Mouse (Mus musculus) heart, embryonic 16.5 days (tissue): ENCODE results near the gene Gm10277. TPM values are rescaled to one million over a fixed set of nuclear protein-coding genes. Genes with fewer than 3 reads are reported as not detected.
"Not testable (repeated sequence)": the region's sequence is repeated elsewhere in the genome, so short reads cannot be mapped to it uniquely, and the experiment has no call there.

ENCODE experiments used
- ATAC-seq: fragments of 200-750 bp; cut with Nextera tagmentation; replicated peaks from 2 replicates; pipeline ENCODE4 v1.8.0; 2017; ENCODE audit warnings: moderate number of reproducible peaks; ENCODE audit not compliant: insufficient read depth, low FRiP score; ENCODE audit errors: extremely low read depth
- H3K27ac ChIP-seq: fragments of 300-500 bp; sonication (generic); 2 replicates; pipeline ENCODE4 v1.5.1; 2014; ENCODE audit warnings: mild to moderate bottlenecking, low read length, control low read depth, moderate library complexity
- H3K27me3 ChIP-seq: fragments of 300-500 bp; sonication (generic); 2 replicates; pipeline ENCODE4 v1.6.1; 2014; ENCODE audit warnings: low read length, mixed read lengths; ENCODE audit not compliant: control insufficient read depth, insufficient read depth
- H3K36me3 ChIP-seq: fragments of 300-500 bp; sonication (generic); 2 replicates; pipeline ENCODE4 v1.6.1; 2014; ENCODE audit not compliant: control insufficient read depth, insufficient read depth
- H3K4me1 ChIP-seq: fragments of 300-500 bp; sonication (generic); 2 replicates; pipeline ENCODE4 v1.6.1; 2014; ENCODE audit warnings: low read length, mixed read lengths; ENCODE audit not compliant: control insufficient read depth, insufficient read depth
- H3K4me2 ChIP-seq: fragments of 300-500 bp; sonication (generic); 2 replicates; pipeline ENCODE4 v1.6.1; 2014; ENCODE audit warnings: low read depth, mild to moderate bottlenecking, control low read depth, low read length
- H3K4me3 ChIP-seq: fragments of 300-500 bp; sonication (generic); 2 replicates; pipeline ENCODE4 v1.5.1; 2014; ENCODE audit warnings: mild to moderate bottlenecking, control low read depth, low read length
- H3K9ac ChIP-seq: fragments of 300-500 bp; sonication (generic); 2 replicates; pipeline ENCODE4 v1.6.1; 2014; ENCODE audit warnings: low read length, control low read depth
- H3K9me3 ChIP-seq: fragments of 300-500 bp; sonication (generic); replicated peaks from 2 replicates; pipeline ENCODE4 v1.6.1; 2016; ENCODE audit warnings: low read length; ENCODE audit not compliant: control insufficient read depth
- WGBS: fragments of 180-500 bp; shearing (Covaris S2); extraction: QIAGEN DNeasy Blood & Tissue Kit; methylation state at CpG from one replicate; pipeline ENCODE4 v1.1.7; 2014; 5-methylcytosine and 5-hydroxymethylcytosine counted together
- polyA plus RNA-seq: library from polyadenylated mRNA; unstranded; fragments of >200 nt; fragmentation: Nextera tagmentation; extraction: Ambion mirVana; gene quantifications from 2 replicates; pipeline ENCODE4 v1.2.1, GENCODE M21; 2015

Gm10277 gene
- polyA plus RNA-seq, 1 experiment from 2014 or later, result 1.3 TPM

GRCm38 (mm10) chr11:77753469-77753868 lies 34.1 kb downstream of the Gm10277 start:
- no peaks in the 10 kb centered on the region for H3K4me1 ChIP-seq
- no peak overlapping the region for H3K4me3 ChIP-seq
- WGBS, result 59% methylated on average over 3 of the region's 3 CpGs
- no peaks in the 10 kb centered on the region for H3K9me3 ChIP-seq
- no peak overlapping the region for H3K4me2 ChIP-seq
- no peaks in the 10 kb centered on the region for H3K27me3 ChIP-seq
- no peak overlapping the region for H3K27ac ChIP-seq
- ATAC-seq, result no peak
- no peaks in the 10 kb centered on the region for H3K36me3 ChIP-seq
- no peak overlapping the region for H3K9ac ChIP-seq

DNA sequence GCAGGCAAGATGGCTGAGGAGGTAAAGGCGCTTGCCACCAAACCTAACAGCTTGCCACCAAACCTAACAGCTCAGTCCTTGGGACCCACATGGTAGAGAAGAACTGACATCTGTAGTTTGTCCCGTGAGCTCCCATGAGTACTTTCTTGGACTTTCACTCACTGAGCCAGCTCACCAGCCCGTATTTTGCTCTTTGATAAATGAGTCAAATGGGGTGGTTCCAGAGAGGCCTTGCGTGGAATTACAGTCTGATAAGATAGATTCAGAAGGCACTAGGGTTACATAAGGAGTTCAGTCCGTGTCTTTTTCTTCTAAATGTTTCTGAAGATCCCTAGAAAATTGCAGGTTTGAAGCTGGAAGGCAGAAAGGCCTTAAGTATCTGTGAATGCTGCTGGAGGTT lies 35.0 kb downstream of the Gm10277 start:
- H3K36me3 ChIP-seq, result no peaks in the 10 kb centered on the region
- H3K27ac ChIP-seq, result no peak overlapping the region
- no peak overlapping the region for H3K4me2 ChIP-seq
- WGBS, result 60% methylated on average over 5 of the region's 5 CpGs
- no peaks in the 10 kb centered on the region for H3K27me3 ChIP-seq
- ATAC-seq, result no peak
- H3K9me3 ChIP-seq, result no peaks in the 10 kb centered on the region
- no peak overlapping the region for H3K9ac ChIP-seq
- no peak overlapping the region for H3K4me3 ChIP-seq
- H3K4me1 ChIP-seq, result no peaks in the 10 kb centered on the region

DNA sequence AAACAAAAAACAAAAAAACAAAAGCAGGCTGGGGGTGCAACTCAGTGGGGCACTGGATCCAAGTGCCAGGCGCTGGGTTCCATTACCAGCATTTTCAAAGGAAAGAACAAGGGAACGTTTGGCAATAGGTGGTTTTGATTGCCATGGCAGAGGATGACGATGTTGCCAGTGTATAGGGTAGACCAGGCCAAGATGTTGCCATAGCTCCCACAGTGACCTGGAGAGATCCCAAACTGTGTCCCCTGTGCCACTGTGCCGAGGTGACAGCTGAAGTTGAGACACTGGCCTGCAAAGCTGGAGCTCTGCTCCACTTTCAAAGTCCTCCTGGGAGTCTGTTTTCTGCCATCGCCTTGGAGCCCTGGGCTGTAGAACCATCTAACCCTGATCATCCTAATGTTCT lies 38.6 kb downstream of the Gm10277 start:
- Histone ChIP-seq H3K4me2 (no peak overlapping the region), H3K27me3 (no peaks in the 10 kb centered on the region), H3K36me3 (no peaks in the 10 kb centered on the region), H3K4me3 (no peak overlapping the region), H3K9ac (no peak overlapping the region), H3K4me1 (no peaks in the 10 kb centered on the region), H3K9me3 (no peaks in the 10 kb centered on the region), H3K27ac (no peak overlapping the region)
- ATAC-seq, result no peak
- whole genome bisulfite sequencing, result 79% methylated on average over 5 of the region's 5 CpGs

DNA sequence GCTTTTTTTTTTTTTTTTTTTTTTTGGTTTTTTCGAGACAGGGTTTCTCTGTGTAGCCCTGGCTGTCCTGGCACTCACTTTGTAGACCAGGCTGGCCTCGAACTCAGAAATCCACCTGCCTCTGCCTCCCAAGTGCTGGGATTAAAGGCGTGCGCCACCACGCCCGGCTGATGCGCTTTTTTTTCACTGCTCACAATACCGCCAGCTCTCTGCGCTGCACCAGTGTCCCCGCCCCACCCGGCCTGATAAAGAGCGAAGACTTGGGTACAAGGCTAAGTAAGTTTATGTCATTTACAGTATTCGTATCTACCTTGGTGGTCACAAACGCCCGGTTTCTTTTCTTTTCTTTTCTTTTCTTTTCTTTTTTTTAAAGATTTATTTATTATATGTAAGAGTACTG lies 40.4 kb downstream of the Gm10277 start:
- H3K27ac ChIP-seq, ATAC-seq, H3K9me3 ChIP-seq, H3K4me1 ChIP-seq, H3K9ac ChIP-seq, H3K4me3 ChIP-seq, H3K36me3 ChIP-seq, H3K27me3 ChIP-seq, H3K4me2 ChIP-seq: not testable (repeated sequence)
- WGBS, result 94% methylated on average over 13 of the region's 15 CpGs

- no peak overlapping the region for H3K4me2 ChIP-seq
- no peak overlapping the region for H3K27ac ChIP-seq
- ATAC-seq, result no peak
- no peaks in the 10 kb centered on the region for H3K27me3 ChIP-seq
- H3K4me3 ChIP-seq, result no peak overlapping the region
- WGBS, result 86% methylated on average over 4 of the region's 4 CpGs
- no peaks in the 10 kb centered on the region for H3K4me1 ChIP-seq
- H3K36me3 ChIP-seq, result no peaks in the 10 kb centered on the region
- H3K9ac ChIP-seq, result no peak overlapping the region
- H3K9me3 ChIP-seq, result no peaks in the 10 kb centered on the region
These were observed 40.9 kb downstream of the Gm10277 start for GRCm38 (mm10) chr11:77746652-77747051.

- no peaks in the 10 kb centered on the region for H3K27me3 ChIP-seq
- 23% methylated on average over 6 of the region's 6 CpGs for WGBS
- H3K4me2 ChIP-seq, result no peak overlapping the region
- H3K36me3 ChIP-seq, result no peaks in the 10 kb centered on the region
- H3K4me3 ChIP-seq, result no peak overlapping the region
- H3K4me1 ChIP-seq, result no peaks in the 10 kb centered on the region
- H3K9ac ChIP-seq, result no peak overlapping the region
- no peak overlapping the region for H3K27ac ChIP-seq
- no peaks in the 10 kb centered on the region for H3K9me3 ChIP-seq
- no peak for ATAC-seq
These were observed 43.6 kb downstream of the Gm10277 start for GRCm38 (mm10) chr11:77743966-77744365.

DNA sequence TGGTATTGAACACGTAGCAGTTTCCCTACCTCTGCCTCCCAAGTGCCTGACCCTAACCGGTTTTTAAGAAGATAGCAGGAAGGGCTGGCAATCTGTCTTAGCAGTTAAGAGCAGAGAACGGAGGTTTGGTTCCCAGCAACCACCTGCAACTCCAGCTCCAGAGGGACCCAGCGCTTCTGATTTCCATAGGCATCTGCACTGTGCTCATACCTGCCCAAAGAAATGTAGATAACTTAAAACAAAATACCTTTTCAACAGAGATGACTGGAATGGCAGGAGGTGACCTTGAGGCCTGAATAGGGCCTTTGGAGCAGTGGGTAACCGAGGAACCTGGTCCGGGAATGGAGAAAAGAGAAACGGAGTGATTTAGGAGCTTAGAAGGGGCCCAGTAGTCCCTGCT lies 49.0 kb downstream of the Gm10277 start:
- Histone ChIP-seq H3K36me3 (no peaks in the 10 kb centered on the region), H3K9me3 (no peaks in the 10 kb centered on the region), H3K27ac (no peak overlapping the region), H3K9ac (no peak overlapping the region), H3K4me1 (no peaks in the 10 kb centered on the region), H3K4me2 (no peak overlapping the region), H3K27me3 (no peaks in the 10 kb centered on the region), H3K4me3 (no peak overlapping the region)
- 56% methylated on average over 7 of the region's 7 CpGs for WGBS
- no peak for ATAC-seq

GRCm38 (mm10) chr11:77737289-77737688 lies 50.3 kb downstream of the Gm10277 start:
- ATAC-seq, result no peak
- Histone ChIP-seq H3K27me3 (no peaks in the 10 kb centered on the region), H3K9me3 (no peaks in the 10 kb centered on the region), H3K9ac (no peak overlapping the region), H3K4me1 (no peaks in the 10 kb centered on the region), H3K4me2 (no peak overlapping the region), H3K4me3 (no peak overlapping the region), H3K36me3 (no peaks in the 10 kb centered on the region), H3K27ac (no peak overlapping the region)
- 2% methylated on average over 6 of the region's 6 CpGs for WGBS
